Mouse (Mus musculus) layer of hippocampus, adult 8-10 months (tissue): ENCODE results near the gene Pp2d1. TPM values are rescaled to one million over a fixed set of nuclear protein-coding genes. Genes with fewer than 3 reads are reported as not detected.
"Not testable (repeated sequence)": the region's sequence is repeated elsewhere in the genome, so short reads cannot be mapped to it uniquely, and the experiment has no call there.

Experiments used
- DNase-seq, 2 experiments: peaks; one replicate each; pipeline ENCODE4 v3.0.0; 2022; ENCODE audit warnings: low spot score in 2 of 2
- total RNA-seq, 4 experiments: library from RNA; stranded (reverse); gene quantifications; 2 replicates each; pipeline ENCODE4 v1.2.4; 2022

The Pp2d1 gene
- total RNA-seq, result not detected

DNA sequence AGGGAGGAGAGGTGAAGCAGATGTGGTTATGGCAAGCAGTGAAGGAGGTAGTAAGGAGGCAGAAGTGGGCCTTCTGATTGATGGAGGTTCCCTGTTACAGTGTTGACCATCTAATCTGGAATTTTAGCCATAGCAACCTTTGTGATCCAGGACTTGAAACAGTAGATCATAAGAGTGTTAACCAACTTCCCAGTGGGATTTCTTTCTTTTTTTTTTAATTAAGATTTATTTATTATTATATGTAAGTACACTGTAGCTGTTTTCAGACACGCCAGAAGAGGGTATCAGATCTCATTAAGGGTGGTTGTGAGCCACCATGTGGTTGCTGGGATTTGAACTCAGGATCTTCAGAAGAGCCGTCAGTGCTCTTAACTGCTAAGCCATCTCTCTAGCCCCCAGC lies at the start of gene Pp2d1:
Pp2d1 (minus strand) TSS at position 101 of the 400 bp plus-strand sequence.
- DNase-seq, result not testable (repeated sequence)

DNA sequence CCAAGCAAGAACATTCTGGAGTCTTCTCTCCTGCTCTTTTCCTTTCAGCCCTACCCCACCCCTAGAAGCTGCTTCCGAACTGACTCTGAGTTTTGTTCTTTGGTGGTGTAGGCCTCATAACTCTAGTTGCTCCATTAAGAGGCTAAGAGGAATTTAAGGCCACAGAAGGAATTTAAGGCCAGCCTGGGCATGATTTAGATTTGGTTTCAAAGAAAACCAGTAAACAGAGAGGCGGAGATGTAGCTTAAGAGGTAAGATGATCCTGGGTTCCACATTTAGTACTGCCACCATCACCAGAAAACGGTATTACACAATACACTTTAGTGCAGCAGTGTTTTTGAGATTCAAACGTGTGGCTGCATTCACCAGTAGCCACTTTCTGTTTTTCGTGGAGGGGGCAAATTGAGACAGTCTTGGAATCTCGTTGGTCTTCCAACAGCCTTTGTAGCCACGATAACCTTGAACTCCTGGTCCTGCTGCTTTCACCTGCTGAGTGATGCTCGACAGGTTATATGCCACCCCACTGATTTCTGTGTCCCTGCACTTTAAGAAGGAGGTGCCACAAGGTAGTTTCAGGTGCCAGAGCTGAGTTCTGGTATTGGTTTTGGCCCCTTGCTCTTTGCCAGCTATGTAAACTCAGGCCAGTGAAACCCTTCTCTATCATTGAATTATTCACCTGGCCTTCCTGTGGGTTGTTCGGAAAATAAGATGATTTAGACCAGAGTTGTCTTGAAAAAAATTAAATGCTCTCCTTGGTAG lies 49.0 kb upstream of the Pp2d1 start:
- DNase-seq, result no peak

GRCm38 (mm10) chr17:53587074-53587851 lies 48.0 kb upstream of the Pp2d1 start:
- peak; percentile 79 to 84 for DNase-seq

DNA sequence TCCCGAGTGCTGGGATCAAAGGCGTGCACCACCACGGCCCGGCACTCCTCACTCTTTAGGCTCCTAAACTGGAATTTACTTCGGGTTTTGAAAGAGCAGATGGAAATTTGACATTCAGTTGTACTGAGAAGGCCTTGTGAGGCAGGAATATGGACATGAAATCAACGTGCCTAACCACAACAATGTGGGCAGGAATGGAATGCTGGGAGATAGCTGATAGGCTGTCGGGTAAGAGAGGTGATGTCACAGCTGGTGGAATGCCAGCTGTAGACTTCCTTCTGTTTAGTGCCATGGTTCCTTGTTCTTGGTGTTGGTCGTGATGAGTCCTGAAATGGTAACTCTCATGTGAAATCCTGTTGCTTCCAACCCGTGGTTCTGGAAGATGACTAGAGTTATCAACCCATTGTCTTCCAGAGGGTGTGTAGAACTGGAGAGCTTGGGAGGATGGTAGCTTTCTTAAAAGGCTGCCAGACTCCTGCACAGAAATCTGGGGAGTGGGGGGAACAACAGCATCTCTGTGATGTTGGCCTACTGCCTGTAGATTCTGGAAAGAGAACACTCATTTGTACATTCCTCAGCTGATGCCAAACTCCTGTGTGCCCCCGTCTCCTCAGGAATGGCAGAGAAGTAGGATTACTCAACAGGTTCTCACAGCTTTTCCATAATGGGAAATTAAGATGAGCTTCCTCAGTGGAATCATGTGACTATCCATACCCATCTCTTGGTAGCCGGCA lies 44.8 kb upstream of the Pp2d1 start:
- no peak for DNase-seq

DNA sequence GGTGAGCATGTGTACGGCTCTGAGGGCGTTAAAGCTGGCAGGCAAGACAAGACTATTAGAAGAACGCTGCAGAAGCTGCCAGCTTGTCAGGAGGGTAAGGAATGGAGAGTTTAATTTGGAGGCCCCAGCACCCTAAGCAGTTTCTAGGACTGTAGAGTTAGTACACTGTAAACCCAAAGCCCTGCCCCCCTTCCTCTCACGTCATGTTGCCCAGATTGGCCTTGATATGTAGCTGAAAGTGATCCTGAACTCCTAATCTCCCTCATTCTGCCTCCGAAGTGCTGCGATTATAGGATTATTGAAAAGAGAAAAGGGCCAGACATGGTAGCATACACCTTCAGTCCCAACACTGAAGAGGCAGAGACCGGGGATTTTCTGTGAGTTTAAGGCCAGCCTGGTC lies 43.6 kb upstream of the Pp2d1 start:
- DNase-seq, result no peak

- DNase-seq, result no peak
These were observed 42.9 kb upstream of the Pp2d1 start for GRCm38 (mm10) chr17:53582026-53582585.

GRCm38 (mm10) chr17:53580237-53580636 lies 41.0 kb upstream of the Pp2d1 start:
- no peak for DNase-seq

GRCm38 (mm10) chr17:53579612-53580011 lies 40.4 kb upstream of the Pp2d1 start:
- no peak for DNase-seq

DNA sequence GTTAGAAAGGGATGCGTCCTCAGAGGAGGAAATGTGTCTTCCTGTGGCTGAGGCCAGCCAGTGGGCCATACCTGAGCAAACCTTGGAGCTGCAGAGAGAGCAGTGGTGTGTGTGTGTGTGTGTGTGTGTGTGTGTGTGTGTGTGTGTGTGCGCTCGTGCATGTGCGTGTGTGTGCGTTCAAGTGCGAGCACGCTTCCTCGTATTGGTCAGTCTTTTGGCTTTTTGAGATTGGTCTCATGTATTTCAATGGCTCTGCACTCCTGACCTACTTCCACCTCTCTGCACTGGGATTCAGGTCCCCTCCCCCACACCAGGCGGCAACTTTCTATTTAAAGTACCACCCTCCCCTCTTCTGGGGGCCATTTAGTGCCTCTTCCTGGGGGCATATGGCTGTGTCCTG lies 39.5 kb upstream of the Pp2d1 start:
- no peak for DNase-seq

- no peak for DNase-seq
These were observed 39.0 kb upstream of the Pp2d1 start for GRCm38 (mm10) chr17:53578249-53578648.

GRCm38 (mm10) chr17:53577754-53578153 lies 38.5 kb upstream of the Pp2d1 start:
- DNase-seq, result no peak

- DNase-seq, result no peak
These were observed 37.9 kb upstream of the Pp2d1 start for GRCm38 (mm10) chr17:53577151-53577550.

- no peak for DNase-seq
These were observed 33.8 kb upstream of the Pp2d1 start for GRCm38 (mm10) chr17:53573019-53573556.

DNA sequence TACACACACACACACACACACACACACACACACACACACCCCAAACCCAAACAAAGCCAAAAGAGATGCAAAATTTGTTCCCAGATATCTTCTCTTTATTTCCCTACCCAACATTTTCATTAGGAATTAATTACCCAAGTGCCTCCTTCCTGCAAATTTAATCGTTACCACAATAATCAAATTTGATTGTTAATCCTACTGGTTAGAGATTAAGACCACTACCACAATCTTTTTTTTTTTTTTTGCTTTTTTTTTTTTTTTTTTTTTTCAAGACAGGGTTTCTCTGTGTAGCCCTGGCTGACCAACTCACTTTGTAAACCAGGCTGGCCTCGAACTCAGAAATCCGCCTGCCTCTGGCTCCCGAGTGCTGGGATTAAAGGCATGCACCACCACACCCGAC lies 31.7 kb upstream of the Pp2d1 start:
- not testable (repeated sequence) for DNase-seq

- DNase-seq, result no peak
These were observed 31.2 kb upstream of the Pp2d1 start for GRCm38 (mm10) chr17:53570361-53570875.

GRCm38 (mm10) chr17:53569829-53570228 lies 30.6 kb upstream of the Pp2d1 start:
- DNase-seq, result peak; percentile 22

GRCm38 (mm10) chr17:53568734-53569386 lies 29.6 kb upstream of the Pp2d1 start:
- no peak for DNase-seq

GRCm38 (mm10) chr17:53568118-53568517 lies 28.9 kb upstream of the Pp2d1 start:
- peak; percentile 57 to 58 for DNase-seq

DNA sequence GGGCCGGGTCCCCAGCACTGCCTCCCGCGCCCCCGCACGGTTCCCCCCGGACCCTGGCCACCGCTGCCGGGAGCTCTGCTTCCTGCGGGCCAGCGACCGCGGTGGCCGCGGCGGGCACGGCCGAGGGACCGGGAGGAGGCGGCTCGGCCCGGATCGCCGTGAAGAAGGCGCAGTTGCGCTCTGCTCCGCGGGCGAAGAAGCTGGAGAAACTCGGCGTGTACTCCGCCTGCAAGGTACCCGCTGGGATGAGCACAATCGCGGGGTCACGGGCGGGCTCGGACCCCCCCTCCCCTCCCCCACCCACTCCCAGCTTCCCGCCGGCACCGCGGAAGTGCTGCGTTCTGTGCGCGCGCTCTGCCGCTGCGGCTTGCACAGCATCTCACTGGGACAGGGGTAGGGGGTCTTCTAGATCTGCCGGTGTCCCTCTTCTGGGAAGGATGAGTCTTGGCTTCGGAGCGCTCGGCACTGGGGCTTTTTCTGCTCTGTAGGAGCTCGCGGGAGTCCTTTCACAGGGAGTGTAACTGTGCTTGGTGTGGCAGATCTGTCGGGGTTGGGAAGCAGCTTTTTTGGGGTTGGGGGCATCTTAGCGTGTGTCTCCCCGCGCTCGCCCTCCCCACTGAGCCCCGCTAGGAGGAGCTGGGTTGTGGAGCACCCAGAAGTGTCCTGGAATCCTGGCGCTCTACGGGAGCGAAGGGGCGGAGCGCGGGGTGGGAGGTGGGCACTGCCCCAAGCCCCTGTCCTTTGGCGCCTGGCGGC lies 28.3 kb upstream of the Pp2d1 start:
- DNase-seq, result peak in 1 of 2 experiments; percentile 17

GRCm38 (mm10) chr17:53566919-53567345 lies 27.7 kb upstream of the Pp2d1 start:
- peak; percentile 23 to 40 for DNase-seq
